Mouse (Mus musculus) monocyte, adult 2 months (primary cell): ENCODE results near the gene Serpinf2.

ENCODE experiments used
- DNase-seq, 2 experiments: peaks; one replicate each; pipeline ENCODE4 v3.0.0; 2022; ENCODE audit warnings: low spot score in 2 of 2, low read depth in 1 of 2

Serpinf2 gene

GRCm38 (mm10) chr11:75431307-75431706 is 8.1 kb downstream of the Serpinf2 start:
- no peak for DNase-seq

- DNase-seq = peak in 1 of 2 experiments; percentile 49
Measured at GRCm38 (mm10) chr11:75429019-75429705, 10.2 kb downstream of the Serpinf2 start.

- DNase-seq = no peak
Measured at GRCm38 (mm10) chr11:75424459-75424858, 14.9 kb downstream of the Serpinf2 start.

GRCm38 (mm10) chr11:75424033-75424432 is 15.4 kb downstream of the Serpinf2 start:
- DNase-seq = no peak

GRCm38 (mm10) chr11:75423091-75423490 is 16.3 kb downstream of the Serpinf2 start:
- no peak for DNase-seq

- no peak for DNase-seq
Measured at GRCm38 (mm10) chr11:75422013-75422792, 17.2 kb downstream of the Serpinf2 start, which contains the start of gene Serpinf1. Serpinf1 (minus strand) TSS chr11:75422701.

- DNase-seq = no peak
Measured at GRCm38 (mm10) chr11:75421375-75422012, 17.9 kb downstream of the Serpinf2 start.

- DNase-seq = no peak
Measured at GRCm38 (mm10) chr11:75420810-75421374, 18.5 kb downstream of the Serpinf2 start.

GRCm38 (mm10) chr11:75420037-75420436 is 19.4 kb downstream of the Serpinf2 start:
- no peak for DNase-seq

- DNase-seq = no peak
Measured at GRCm38 (mm10) chr11:75415994-75416393, 23.4 kb downstream of the Serpinf2 start.

- peak; percentile 13 to 44 for DNase-seq
Measured at GRCm38 (mm10) chr11:75415096-75415495, 24.3 kb downstream of the Serpinf2 start.

- no peak for DNase-seq
Measured at GRCm38 (mm10) chr11:75410591-75410990, 28.8 kb downstream of the Serpinf2 start.

GRCm38 (mm10) chr11:75409679-75410575 is 29.5 kb downstream of the Serpinf2 start:
- DNase-seq = no peak

- DNase-seq = peak in 1 of 2 experiments; percentile 53
Measured at GRCm38 (mm10) chr11:75406865-75407264, 32.5 kb downstream of the Serpinf2 start.

- DNase-seq = no peak
Measured at GRCm38 (mm10) chr11:75406104-75406503, 33.3 kb downstream of the Serpinf2 start.

GRCm38 (mm10) chr11:75404801-75405200 is 34.6 kb downstream of the Serpinf2 start:
- DNase-seq = no peak

GRCm38 (mm10) chr11:75403301-75404052 is 35.9 kb downstream of the Serpinf2 start:
- no peak for DNase-seq

GRCm38 (mm10) chr11:75402271-75402690 is 37.1 kb downstream of the Serpinf2 start:
- no peak for DNase-seq

- no peak for DNase-seq
Measured at GRCm38 (mm10) chr11:75400099-75400498, 39.3 kb downstream of the Serpinf2 start.

- DNase-seq = no peak
Measured at GRCm38 (mm10) chr11:75399411-75399841, 40.0 kb downstream of the Serpinf2 start.
